In the genomic region with DNA sequence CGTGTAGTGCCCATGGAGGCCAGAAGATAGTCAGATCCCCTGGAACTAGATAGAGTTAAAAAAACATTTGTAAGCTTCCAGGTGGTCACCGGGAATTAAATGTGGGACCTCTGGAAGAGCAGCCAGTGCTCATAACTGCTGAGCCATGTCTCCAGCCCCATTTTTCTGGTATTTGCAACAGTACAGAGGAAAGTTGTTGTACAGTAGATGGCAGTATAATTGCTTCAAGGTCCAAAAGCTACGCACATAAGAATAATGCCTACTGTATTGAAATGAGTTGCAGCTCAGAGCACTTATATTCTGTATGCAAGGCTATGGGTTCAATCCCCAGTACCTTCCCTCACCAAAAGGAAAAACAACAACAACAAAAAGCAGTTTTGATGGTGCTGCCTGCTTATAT, we compare ENCODE assay signal across 10 mouse cellular contexts. TPM values are rescaled to one million over a fixed set of nuclear protein-coding genes. Genes with fewer than 3 reads are reported as not detected.
DNase-seq lines count a peak whose midpoint lies in the region; ATAC-seq and TF ChIP-seq lines count a peak whose summit lies in the region.
"Had no signal": no experiment of that assay in that cellular context is flagged by ENCODE, and none has a peak within 500 bp of the region (broad histone marks: within the 10 kb centered on the region; RNA-seq: fewer than 3 reads in every experiment).

No protein-coding gene starts in this region.

- ATAC-seq in forebrain, embryonic 14.5 days: no peak
- no peak for ATAC-seq in liver, embryonic 16.5 days (ENCODE audit: low read depth)

- no peak for DNase-seq in gastrocnemius, adult 2 months
- DNase-seq in gastrocnemius, postnatal 4 days (ENCODE audit: low spot score in 2 of 2): no peak
- peak; percentile 25 for DNase-seq in CH12.LX (ENCODE audit: extremely low read depth)
- peak; percentile 45 for DNase-seq in forebrain, embryonic 14.5 days (ENCODE audit: low spot score)
- no peak for DNase-seq in embryo, embryonic 10 days (ENCODE audit: low spot score)
- no peak for DNase-seq in left cerebral cortex, postnatal 4 days
- DNase-seq in lung, postnatal 10 days: no peak
- DNase-seq: gastrocnemius, postnatal 36 days had no signal

- TF ChIP-seq CTCF in gastrocnemius, adult 2 months (IDR thresholded peaks at IDR 0.05): peak; percentile 29; the same call in 1 of the 2 replicates
- peak in 1 of 2 experiments; percentile 49; a peak in 2 of 4 replicates for TF ChIP-seq CTCF in CH12.LX (conservative IDR thresholded peaks at IDR 0.05 in 1 of 2, IDR thresholded peaks at IDR 0.05 in 1 of 2; ENCODE audit: low read depth in 2 of 2, low read length in 2 of 2)

- H3K4me1 ChIP-seq in CH12.LX (ENCODE audit: control insufficient read depth in 1 of 2, insufficient read depth in 2 of 2): peaks cover 8 to 37% of the 10 kb centered on the region in 2 experiments
- H3K4me1 ChIP-seq in forebrain, embryonic 14.5 days (ENCODE audit: control insufficient read depth, insufficient read depth, low read length): peaks cover 11% of the 10 kb centered on the region
- peaks cover 26% of the 10 kb centered on the region for H3K4me1 ChIP-seq in liver, embryonic 16.5 days (ENCODE audit: control insufficient read depth, low read depth, low read length)

- H3K27me3 ChIP-seq in CH12.LX (replicated peaks): no peaks in the 10 kb centered on the region
- no peaks in the 10 kb centered on the region for H3K27me3 ChIP-seq in forebrain, embryonic 14.5 days (replicated peaks; ENCODE audit: control insufficient read depth, insufficient read depth, low read length)
- H3K27me3 ChIP-seq in liver, embryonic 16.5 days (ENCODE audit: control insufficient read depth, insufficient read depth, low read depth, low read length): no peaks in the 10 kb centered on the region

- intact Hi-C loops in gastrocnemius, adult 2 months (cut with DNase I): loop anchor here (2.0 to 10.0 kb wide), 3 partner anchors 27 to 243 kb away; a partner anchor contains a TSS
- intact Hi-C loops in left cerebral cortex, postnatal 4 days (cut with DNase I): loop anchor here (5.0 kb wide), 1 partner anchor 106 kb away; a partner anchor contains a TSS

- peaks cover 26 to 54% of the 10 kb centered on the region in 2 experiments for H3K36me3 ChIP-seq in CH12.LX (replicated peaks in 1 of 2; ENCODE audit: control insufficient read depth in 1 of 2, insufficient read depth in 1 of 2, low read length in 1 of 2)
- H3K36me3 ChIP-seq in forebrain, embryonic 14.5 days (ENCODE audit: control insufficient read depth, insufficient read depth, low read length): peaks cover 30% of the 10 kb centered on the region
- peaks cover 8% of the 10 kb centered on the region; the same call in 1 of the 2 replicates for H3K36me3 ChIP-seq in liver, embryonic 16.5 days (ENCODE audit: control insufficient read depth, insufficient read depth)

- H3K27ac ChIP-seq in gastrocnemius, adult 2 months: no peak overlapping the region; the same call in 1 of the 2 replicates
- no peak overlapping the region for H3K27ac ChIP-seq in CH12.LX (ENCODE audit: insufficient read depth, low read depth)
- H3K27ac ChIP-seq in forebrain, embryonic 14.5 days (ENCODE audit: low read depth, low read length): no peak overlapping the region
- no peak overlapping the region for H3K27ac ChIP-seq in liver, embryonic 16.5 days (ENCODE audit: low read length)

- in situ Hi-C loops in CH12.LX (cut with MboI; ENCODE audit: low pct_ligation_motif_present, low pct_unique_long_range_greater_than_20kb, low sequenced_read_pairs): no loop called here

- peaks cover 25% of the 10 kb centered on the region for H3K79me2 ChIP-seq in CH12.LX (replicated peaks; ENCODE audit: control insufficient read depth, extremely low read depth, insufficient read depth, poor library complexity, severe bottlenecking)

- peak overlapping the region; percentile 82 for H3K4me3 ChIP-seq in gastrocnemius, adult 2 months
- peak overlapping the region in 2 of 3 experiments; percentile 78 to 91 for H3K4me3 ChIP-seq in CH12.LX (replicated peaks in 1 of 3; ENCODE audit: low read depth in 2 of 3, low read length in 2 of 3, poor library complexity in 1 of 3)
- peak overlapping the region; percentile 67 for H3K4me3 ChIP-seq in forebrain, embryonic 14.5 days (ENCODE audit: low read depth, low read length)
- peak overlapping the region; percentile 75 for H3K4me3 ChIP-seq in liver, embryonic 16.5 days (ENCODE audit: low read depth, low read length)

- 70% methylated on average over 3 of the region's 3 CpGs for WGBS in forebrain, embryonic 14.5 days
- 36% methylated on average over 3 of the region's 3 CpGs for WGBS in liver, embryonic 16.5 days (ENCODE audit: insufficient replicate concordance)

- peak; percentile 28 for TF ChIP-seq RAD21 in CH12.LX (IDR thresholded peaks at IDR 0.05; ENCODE audit: low read depth, low read length)

- no peak for TF ChIP-seq POLR2A in CH12.LX (IDR thresholded peaks at IDR 0.05; ENCODE audit: low read depth, low read length)

- dilution Hi-C loops in CH12.LX (cut with MboI; ENCODE audit: extremely low pct_ligation_motif_present, extremely low pct_unique_long_range_greater_than_20kb, low sequenced_read_pairs): no loop called here

- no peak for TF ChIP-seq EP300 in CH12.LX (IDR thresholded peaks at IDR 0.05; ENCODE audit: low read length)

- H3K4me2 ChIP-seq in CH12.LX (ENCODE audit: insufficient read depth, low read depth, poor library complexity, severe bottlenecking): peak overlapping the region; percentile 95
- H3K4me2 ChIP-seq in forebrain, embryonic 14.5 days (ENCODE audit: low read length): peak overlapping the region; percentile 72
- H3K4me2 ChIP-seq in liver, embryonic 16.5 days (ENCODE audit: low read depth, low read length): peak overlapping the region; percentile 74

- H3K9ac ChIP-seq in CH12.LX (ENCODE audit: insufficient read depth, low read depth): peak overlapping the region; percentile 62; the same call in 1 of the 2 replicates
- no peak overlapping the region for H3K9ac ChIP-seq in forebrain, embryonic 14.5 days (ENCODE audit: low read length)
- H3K9ac ChIP-seq in liver, embryonic 16.5 days (ENCODE audit: low read depth, low read length): peak overlapping the region; percentile 67

- no peaks in the 10 kb centered on the region for H3K9me3 ChIP-seq in CH12.LX (replicated peaks; ENCODE audit: low read length)
- H3K9me3 ChIP-seq in forebrain, embryonic 14.5 days (replicated peaks; ENCODE audit: control insufficient read depth, low read length): no peaks in the 10 kb centered on the region
- no peaks in the 10 kb centered on the region for H3K9me3 ChIP-seq in liver, embryonic 16.5 days (replicated peaks; ENCODE audit: control insufficient read depth, low read length)

TF ChIP-seq in CH12.LX, 34 proteins besides CTCF, POLR2A, EP300 and RAD21:
- TF ChIP-seq SMC3 (IDR thresholded peaks at IDR 0.05; ENCODE audit: low read depth, low read length) (peak; percentile 22), KAT2A (IDR thresholded peaks at IDR 0.05; ENCODE audit: insufficient replicate concordance, low read length) (no peak), MAX (IDR thresholded peaks at IDR 0.05; ENCODE audit: low read length) (no peak), TBP (conservative IDR thresholded peaks at IDR 0.05; ENCODE audit: low read depth, low read length) (no peak)
TF ChIP-seq in CH12.LX: peak in this region for 1.

RNA-seq across cellular contexts. Expression of a gene that starts 1.1 kb away (rescaled TPM):
- total RNA-seq in gastrocnemius, adult 2 months (2021): 100 to 1,000 TPM; 265 to 300 TPM
- 100 to 1,000 TPM; 233 to 247 TPM for total RNA-seq in gastrocnemius, postnatal 4 days (2021)
- total RNA-seq in CH12.LX (2012; rRNA removed) (107 and 134 TPM in 2 replicates), CH12.LX (2014; rRNA removed) (242 and 267 TPM in 2 replicates)
- 118 and 141 TPM in 2 replicates for polyA plus RNA-seq in CH12.LX (2012; ENCODE audit: insufficient read length, low read depth)
- 256 and 324 TPM in 2 replicates for polyA plus RNA-seq in forebrain, embryonic 14.5 days (2014; fragmentation: Nextera tagmentation; extraction: Ambion mirVana)
- 130 and 141 TPM in 2 replicates for polyA plus RNA-seq in liver, embryonic 16.5 days (2015; fragmentation: Nextera tagmentation; extraction: Ambion mirVana)
- 100 to 1,000 TPM; 157 to 190 TPM for total RNA-seq in left cerebral cortex, postnatal 4 days (2021)

RNA-seq across cellular contexts. Expression of a gene that starts 1.2 kb away (rescaled TPM):
- total RNA-seq in gastrocnemius, adult 2 months (2021): 1 to 10 TPM; 1.7 to 2.4 TPM
- total RNA-seq in gastrocnemius, postnatal 4 days (2021): 1 to 10 TPM; 7.1 to 7.6 TPM
- total RNA-seq in CH12.LX (2012; rRNA removed): 13.3 and 15.9 TPM in 2 replicates
- 28.1 and 31.3 TPM in 2 replicates for total RNA-seq in CH12.LX (2014; rRNA removed)
- 19.9 and 20.1 TPM in 2 replicates for polyA plus RNA-seq in CH12.LX (2012; ENCODE audit: insufficient read length, low read depth)
- 15.3 and 17.4 TPM in 2 replicates for polyA plus RNA-seq in forebrain, embryonic 14.5 days (2014; fragmentation: Nextera tagmentation; extraction: Ambion mirVana)
- polyA plus RNA-seq in liver, embryonic 16.5 days (2015; fragmentation: Nextera tagmentation; extraction: Ambion mirVana): 10.3 and 11.1 TPM in 2 replicates
- total RNA-seq in left cerebral cortex, postnatal 4 days (2021): 10 to 100 TPM in 1 of 2 experiments, 1 to 10 TPM in 1; 9.6 to 10.4 TPM

RNA-seq across cellular contexts. Expression of a gene that starts 19.9 kb away (rescaled TPM):
- total RNA-seq in gastrocnemius, adult 2 months (2021): 10 to 100 TPM in 1 of 2 experiments, 1 to 10 TPM in 1; 7.7 to 10.3 TPM
- total RNA-seq in gastrocnemius, postnatal 4 days (2021): 1 to 10 TPM; 6.8 to 7.4 TPM
- total RNA-seq in CH12.LX (2012; rRNA removed) (7.9 and 8.6 TPM in 2 replicates), CH12.LX (2014; rRNA removed) (12.4 and 13.2 TPM in 2 replicates)
- polyA plus RNA-seq in CH12.LX (2012; ENCODE audit: insufficient read length, low read depth): 7.5 and 8.1 TPM in 2 replicates
- polyA plus RNA-seq in forebrain, embryonic 14.5 days (2014; fragmentation: Nextera tagmentation; extraction: Ambion mirVana): 8.8 and 9.0 TPM in 2 replicates
- 3.9 and 4.2 TPM in 2 replicates for polyA plus RNA-seq in liver, embryonic 16.5 days (2015; fragmentation: Nextera tagmentation; extraction: Ambion mirVana)
- 1 to 10 TPM; 7.8 to 9.3 TPM for total RNA-seq in left cerebral cortex, postnatal 4 days (2021)

RNA-seq across cellular contexts. Expression of a gene that starts 24.9 kb away (rescaled TPM):
- total RNA-seq in gastrocnemius, adult 2 months (2021): not detected
- total RNA-seq in gastrocnemius, postnatal 4 days (2021): not detected
- total RNA-seq in CH12.LX (2012; rRNA removed) (not detected in 2 replicates), CH12.LX (2014; rRNA removed) (not detected in 2 replicates)
- polyA plus RNA-seq in CH12.LX (2012; ENCODE audit: insufficient read length, low read depth): not detected in 2 replicates
- not detected in 2 replicates for polyA plus RNA-seq in forebrain, embryonic 14.5 days (2014; fragmentation: Nextera tagmentation; extraction: Ambion mirVana)
- not detected in 2 replicates for polyA plus RNA-seq in liver, embryonic 16.5 days (2015; fragmentation: Nextera tagmentation; extraction: Ambion mirVana)
- total RNA-seq in left cerebral cortex, postnatal 4 days (2021): not detected
- total RNA-seq: gastrocnemius, postnatal 36 days had no signal
- polyA plus RNA-seq: C2C12 had no signal

RNA-seq across cellular contexts. Expression of a gene that starts 25.2 kb away (rescaled TPM):
- 10 to 100 TPM in 1 of 2 experiments, 1 to 10 TPM in 1; 5.7 to 10.6 TPM for total RNA-seq in gastrocnemius, adult 2 months (2021)
- total RNA-seq in gastrocnemius, postnatal 4 days (2021): 1 to 10 TPM; 4.7 to 5.4 TPM
- 0.29 and 0.47 TPM in 2 replicates for total RNA-seq in CH12.LX (2012; rRNA removed)
- total RNA-seq in CH12.LX (2014; rRNA removed): 0.55 and 0.70 TPM in 2 replicates
- polyA plus RNA-seq in CH12.LX (2012; ENCODE audit: insufficient read length, low read depth): 0.57 and 0.75 TPM in 2 replicates
- 13.8 and 16.9 TPM in 2 replicates for polyA plus RNA-seq in forebrain, embryonic 14.5 days (2014; fragmentation: Nextera tagmentation; extraction: Ambion mirVana)
- 1.1 and 1.4 TPM in 2 replicates for polyA plus RNA-seq in liver, embryonic 16.5 days (2015; fragmentation: Nextera tagmentation; extraction: Ambion mirVana)
- 10 to 100 TPM; 18.8 to 20.4 TPM for total RNA-seq in left cerebral cortex, postnatal 4 days (2021)

Comparison
In these comparisons a context has a peak if more than half of its experiments do, and no peak if none do; other contexts are left out.
1. DNase-seq: peak in CH12.LX (single experiment) and forebrain, embryonic 14.5 days (single experiment); none in gastrocnemius, adult 2 months (single experiment), gastrocnemius, postnatal 4 days (0 of 2), embryo, embryonic 10 days (single experiment), left cerebral cortex, postnatal 4 days (single experiment) and lung, postnatal 10 days (single experiment).
2. Peak in every context shown above with its lines, with median percentiles within 50 percentile points of each other: H3K4me3 ChIP-seq and H3K4me2 ChIP-seq.